Mouse (Mus musculus): Measurements from ENCODE around the gene Ubash3b.

Gene Ubash3b

DNA sequence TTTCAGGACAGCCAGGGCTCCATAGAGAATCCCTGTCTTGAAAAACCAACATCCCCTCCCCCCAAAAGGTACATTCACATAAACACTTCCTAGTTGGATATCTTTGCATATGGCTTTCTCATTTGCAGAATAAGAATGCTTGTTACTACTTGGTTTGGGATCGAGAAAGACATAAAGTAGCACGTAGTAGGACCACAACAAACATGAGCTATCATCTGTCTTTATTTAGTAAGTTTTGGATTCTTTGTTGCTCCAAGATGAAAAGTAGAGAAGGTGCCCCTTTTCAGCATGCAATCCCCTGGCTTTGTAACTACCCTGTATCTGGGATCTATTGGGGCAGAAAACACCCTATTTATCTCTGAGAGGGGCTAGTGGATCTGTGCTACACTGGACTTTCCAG lies 25.2 kb downstream of the Ubash3b start:
- no peak for DNase-seq

DNA sequence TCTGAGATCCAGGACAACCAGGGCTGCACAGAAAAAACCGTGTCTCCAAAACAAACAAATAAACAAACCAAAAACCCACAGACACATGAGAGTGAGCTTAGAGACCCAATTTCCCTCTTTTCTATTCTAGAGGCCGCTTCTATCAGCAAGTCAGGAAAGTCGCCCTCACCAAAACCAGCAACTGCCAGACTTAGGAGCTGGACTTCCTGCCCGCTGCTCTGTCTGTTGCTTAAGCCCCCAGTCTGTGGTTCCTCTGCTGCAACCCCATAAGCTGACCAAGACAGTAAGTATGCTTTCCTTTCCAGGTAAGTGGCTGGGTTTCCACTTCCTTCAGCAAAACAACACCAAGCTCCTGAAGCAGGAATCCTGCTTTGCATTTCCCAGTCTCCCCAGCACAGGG lies 26.6 kb downstream of the Ubash3b start:
- no peak for DNase-seq

DNA sequence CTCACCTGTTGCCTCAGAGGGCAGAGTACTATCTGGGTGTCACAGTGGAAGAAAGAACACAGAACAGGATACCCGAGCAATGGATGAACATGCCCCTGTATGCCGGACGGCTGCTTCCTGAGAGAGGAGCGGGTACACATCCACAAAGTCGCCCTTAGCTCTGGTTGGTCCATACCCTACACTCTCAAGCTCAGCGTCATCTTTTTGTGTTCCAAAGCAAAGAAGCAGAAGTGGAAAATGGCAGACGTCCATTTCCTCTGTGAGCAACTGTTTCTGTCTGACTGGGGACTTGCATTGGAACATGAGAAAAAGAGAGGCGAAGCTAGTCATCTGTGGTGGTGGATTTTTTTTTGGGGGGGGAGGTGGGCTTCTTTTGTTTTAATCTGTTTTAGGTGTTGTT lies 30.9 kb downstream of the Ubash3b start:
- DNase-seq: no peak

- DNase-seq: no peak
Measured at GRCm38 (mm10) chr9:41129802-41130480, 31.6 kb downstream of the Ubash3b start.

GRCm38 (mm10) chr9:41129273-41129672 lies 32.2 kb downstream of the Ubash3b start:
- no peak for DNase-seq

- no peak for DNase-seq
Measured at GRCm38 (mm10) chr9:41126723-41127122, 34.8 kb downstream of the Ubash3b start.

GRCm38 (mm10) chr9:41124305-41124704 lies 37.2 kb downstream of the Ubash3b start:
- DNase-seq: no peak

GRCm38 (mm10) chr9:41122390-41123110 lies 38.9 kb downstream of the Ubash3b start:
- peak; percentile 70 for DNase-seq

GRCm38 (mm10) chr9:41121701-41122354 lies 39.7 kb downstream of the Ubash3b start:
- DNase-seq: no peak

DNA sequence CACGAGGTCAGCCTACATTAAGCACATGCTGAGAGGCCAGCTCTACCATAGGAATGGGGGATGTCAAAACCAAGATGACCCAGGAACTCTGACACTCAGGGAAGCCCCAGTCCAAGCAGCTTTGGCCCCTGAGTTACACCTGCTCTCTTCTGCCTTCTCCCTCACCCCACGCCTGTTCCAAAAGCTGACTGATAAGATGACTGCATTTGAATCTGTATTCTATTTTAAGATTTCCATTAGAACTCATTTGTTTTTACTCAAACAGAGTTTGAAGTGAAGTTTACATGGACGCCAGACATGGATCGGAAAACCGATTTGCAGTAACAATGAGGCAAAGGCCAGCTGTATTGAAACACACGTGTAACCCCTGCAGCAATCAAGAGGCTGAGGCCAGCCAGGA lies 41.5 kb downstream of the Ubash3b start:
- DNase-seq: no peak

DNA sequence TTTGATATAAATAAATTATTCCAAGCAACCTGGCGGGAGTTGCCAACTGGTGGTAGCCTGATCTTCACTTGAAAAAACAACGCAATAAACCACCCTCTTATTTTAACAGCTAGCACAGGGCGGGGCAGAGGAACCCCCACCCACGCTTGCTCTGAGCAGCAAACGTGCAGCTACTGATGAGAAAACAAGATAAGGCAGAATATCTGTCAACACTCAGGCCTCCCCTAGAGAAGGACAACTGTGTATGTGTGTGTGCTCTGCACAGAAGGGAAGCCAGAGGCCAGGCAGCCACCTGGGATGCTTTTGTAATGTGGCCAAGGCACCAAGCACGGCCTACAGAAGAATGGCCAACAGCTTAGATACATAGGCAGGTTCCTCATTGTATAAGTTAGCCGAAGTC lies 43.4 kb downstream of the Ubash3b start:
- DNase-seq: no peak

DNA sequence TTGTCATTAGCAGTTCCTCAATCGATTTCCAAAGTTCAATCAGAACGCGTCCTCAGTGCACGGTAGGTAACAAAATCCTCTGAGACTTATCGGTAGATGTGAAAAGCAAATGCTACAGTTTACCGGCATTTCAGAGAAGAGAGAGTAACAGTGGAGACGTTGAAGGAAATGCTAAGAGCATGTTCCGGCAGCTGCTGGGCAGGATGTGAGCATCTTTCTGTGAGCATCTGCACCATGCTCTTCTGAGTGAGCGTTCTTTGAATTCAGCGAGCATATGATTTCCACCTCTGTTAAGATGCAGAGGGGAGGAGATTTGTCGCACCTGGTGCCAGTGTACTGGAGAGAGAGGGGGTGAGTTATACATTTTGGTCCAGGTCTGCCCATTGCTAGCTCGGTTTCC lies 45.4 kb downstream of the Ubash3b start:
- DNase-seq: no peak

GRCm38 (mm10) chr9:41114367-41114766 lies 47.1 kb downstream of the Ubash3b start:
- no peak for DNase-seq

DNA sequence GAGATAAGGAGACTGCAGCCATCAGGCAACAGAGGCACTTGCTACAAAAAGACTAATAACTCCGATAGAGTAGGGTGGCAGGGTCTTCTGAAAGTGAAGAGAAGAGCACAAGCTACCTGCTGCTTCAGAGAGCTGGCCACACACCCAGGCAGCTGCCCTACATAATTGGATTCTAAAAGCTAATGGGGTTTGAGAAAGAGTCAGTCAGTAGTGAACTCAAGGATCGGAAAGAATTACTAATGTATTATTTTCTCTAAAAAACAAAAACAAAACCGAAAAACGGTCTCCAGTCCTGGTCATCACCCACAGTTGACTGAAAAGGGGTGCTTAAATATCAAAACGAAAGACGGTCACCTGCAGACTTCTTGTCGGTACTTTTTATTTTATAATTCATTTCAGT lies 51.7 kb downstream of the Ubash3b start:
- no peak for DNase-seq

- DNase-seq: peak; percentile 81
Measured at GRCm38 (mm10) chr9:41108324-41109180, 52.9 kb downstream of the Ubash3b start.

DNA sequence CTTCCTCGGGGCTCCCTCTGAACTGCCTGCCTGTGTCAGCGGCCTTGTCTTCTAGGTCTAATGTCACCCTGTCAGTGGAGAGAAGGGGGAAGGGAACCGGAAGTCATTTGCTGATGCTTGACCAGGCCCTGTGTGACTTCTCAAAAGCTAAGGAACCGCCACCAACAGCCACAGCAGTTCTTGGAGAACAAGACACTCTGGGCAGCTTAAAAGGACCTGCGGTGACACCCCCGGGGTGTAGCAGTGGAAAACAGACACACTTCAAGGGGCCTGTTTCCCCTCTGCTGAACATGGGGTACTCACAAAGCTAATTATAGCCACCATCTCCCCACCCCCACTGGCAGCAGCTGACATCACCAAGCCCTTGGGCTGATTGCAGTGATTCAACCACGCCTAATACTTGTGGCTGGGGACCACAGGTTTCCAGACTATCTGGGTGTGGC lies 56.3 kb downstream of the Ubash3b start:
- DNase-seq: no peak

DNA sequence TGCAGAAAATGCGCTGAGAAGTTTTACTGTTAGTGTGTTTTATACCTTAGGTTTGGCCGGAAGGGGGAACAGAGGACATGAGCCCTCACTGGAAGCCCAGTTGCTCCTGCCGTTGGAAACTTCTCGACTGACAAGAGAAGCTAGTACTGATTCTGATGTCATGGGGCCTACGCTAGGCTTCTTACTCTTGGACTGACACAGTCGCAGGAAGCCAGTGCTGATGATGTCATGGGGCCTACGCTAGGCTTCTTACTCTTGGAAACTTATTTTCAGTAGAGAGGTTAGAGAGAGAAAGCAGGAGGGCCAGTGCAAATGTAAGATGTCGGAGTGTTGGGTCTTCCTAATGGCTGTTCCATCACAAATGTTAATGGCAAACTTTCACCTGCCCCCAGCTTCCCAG lies 57.8 kb downstream of the Ubash3b start:
- no peak for DNase-seq

GRCm38 (mm10) chr9:41102613-41103012 lies 58.9 kb downstream of the Ubash3b start:
- peak; percentile 37 for DNase-seq

GRCm38 (mm10) chr9:41099897-41100296 lies 61.6 kb downstream of the Ubash3b start:
- DNase-seq: no peak

GRCm38 (mm10) chr9:41099067-41099466 lies 62.4 kb downstream of the Ubash3b start:
- DNase-seq: no peak

DNA sequence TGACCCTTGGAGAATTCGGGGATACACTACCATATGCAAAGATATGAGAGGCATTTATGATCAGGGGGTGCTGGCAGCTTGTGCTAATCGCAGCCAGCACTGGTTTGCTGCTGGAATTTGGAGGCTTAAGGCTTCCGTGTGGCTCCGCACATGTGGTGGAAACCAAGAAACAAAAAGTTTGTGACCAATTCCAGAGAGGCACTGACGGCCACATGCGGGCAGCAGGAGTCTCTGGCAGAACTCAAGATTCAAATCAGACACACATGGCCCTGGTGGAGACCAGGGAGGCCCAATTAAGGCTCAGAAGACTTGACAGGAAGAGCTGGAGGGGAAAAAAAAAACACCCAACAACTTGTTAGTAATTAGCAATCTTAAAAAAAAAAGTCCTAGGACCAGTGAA lies 63.4 kb downstream of the Ubash3b start:
- no peak for DNase-seq

GRCm38 (mm10) chr9:41091993-41092392 lies 69.5 kb downstream of the Ubash3b start:
- DNase-seq: no peak

GRCm38 (mm10) chr9:41091187-41091586 lies 70.3 kb downstream of the Ubash3b start:
- DNase-seq: peak; percentile 27

Data from kidney, postnatal 14 days (tissue).